Mouse (Mus musculus): ENCODE measurements around the gene Dgke. TPM values are rescaled to one million over a fixed set of nuclear protein-coding genes. Genes with fewer than 3 reads are reported as not detected.
"Not testable (repeated sequence)": the region's sequence is repeated elsewhere in the genome, so short reads cannot be mapped to it uniquely, and the experiment has no call there.

Dgke gene
- polyA plus RNA-seq, 1 experiment from 2014 or later: 0.69 TPM

GRCm38 (mm10) chr11:89092714-89093113 is 26.1 kb upstream of the Dgke start:
- 41% methylated on average over 9 of the region's 9 CpGs for WGBS (ENCODE audit: insufficient replicate concordance)
- Histone ChIP-seq H3K9me3 (replicated peaks) (no peaks in the 10 kb centered on the region), H3K4me3 (replicated peaks) (no peak overlapping the region), H3K36me3 (no peaks in the 10 kb centered on the region), H3K4me2 (no peak overlapping the region), H3K27me3 (no peaks in the 10 kb centered on the region), H3K27ac (no peak overlapping the region), H3K4me1 (replicated peaks) (no peaks in the 10 kb centered on the region), H3K9ac (no peak overlapping the region)
- DNase-seq: no peak
- ATAC-seq (ENCODE audit: low read depth): no peak

DNA sequence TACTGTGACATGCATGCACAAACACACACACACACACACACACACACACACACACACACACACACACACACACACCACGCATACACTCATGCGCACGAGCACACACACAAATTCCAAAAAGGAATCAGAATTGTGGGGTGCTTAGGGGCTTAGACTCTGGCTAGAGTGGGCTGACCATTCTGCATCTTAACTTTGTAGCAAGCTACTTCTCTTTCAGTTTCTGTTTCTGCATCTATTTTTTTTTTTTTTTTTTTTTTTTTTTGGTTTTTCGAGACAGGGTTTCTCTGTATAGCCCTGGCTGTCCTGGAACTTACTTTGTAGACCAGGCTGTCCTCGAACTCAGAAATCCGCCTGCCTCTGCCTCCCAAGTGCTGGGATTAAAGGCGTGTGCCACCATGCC is 23.7 kb upstream of the Dgke start:
- H3K36me3 ChIP-seq; H3K27me3 ChIP-seq; H3K9me3 ChIP-seq (replicated peaks); ATAC-seq (ENCODE audit: low read depth); H3K27ac ChIP-seq; H3K4me1 ChIP-seq (replicated peaks); H3K9ac ChIP-seq; H3K4me3 ChIP-seq (replicated peaks); DNase-seq; H3K4me2 ChIP-seq: not testable (repeated sequence)
- WGBS (ENCODE audit: insufficient replicate concordance): 72% methylated on average over 7 of the region's 7 CpGs

- Histone ChIP-seq H3K27me3 (no peaks in the 10 kb centered on the region), H3K9ac (no peak overlapping the region), H3K36me3 (no peaks in the 10 kb centered on the region), H3K27ac (no peak overlapping the region), H3K4me2 (no peak overlapping the region), H3K4me1 (replicated peaks) (no peaks in the 10 kb centered on the region), H3K9me3 (replicated peaks) (no peaks in the 10 kb centered on the region), H3K4me3 (replicated peaks) (no peak overlapping the region)
- no peak for DNase-seq
- no peak for ATAC-seq (ENCODE audit: low read depth)
- WGBS (ENCODE audit: insufficient replicate concordance): 71% methylated on average over 4 of the region's 4 CpGs
These were observed 22.1 kb upstream of the Dgke start for GRCm38 (mm10) chr11:89088754-89089153.

- Histone ChIP-seq H3K27me3 (no peaks in the 10 kb centered on the region), H3K27ac (no peak overlapping the region), H3K4me1 (replicated peaks) (no peaks in the 10 kb centered on the region), H3K9me3 (replicated peaks) (no peaks in the 10 kb centered on the region), H3K4me2 (no peak overlapping the region), H3K9ac (no peak overlapping the region), H3K4me3 (replicated peaks) (no peak overlapping the region), H3K36me3 (no peaks in the 10 kb centered on the region)
- 66% methylated on average over 10 of the region's 10 CpGs for WGBS (ENCODE audit: insufficient replicate concordance)
- DNase-seq: no peak
- no peak for ATAC-seq (ENCODE audit: low read depth)
These were observed 19.7 kb upstream of the Dgke start for GRCm38 (mm10) chr11:89086208-89086809.

GRCm38 (mm10) chr11:89084601-89085000 is 18.0 kb upstream of the Dgke start:
- Histone ChIP-seq H3K27me3 (no peaks in the 10 kb centered on the region), H3K9ac (no peak overlapping the region), H3K4me3 (replicated peaks) (no peak overlapping the region), H3K36me3 (no peaks in the 10 kb centered on the region), H3K9me3 (replicated peaks) (no peaks in the 10 kb centered on the region), H3K27ac (no peak overlapping the region), H3K4me2 (no peak overlapping the region), H3K4me1 (replicated peaks) (no peaks in the 10 kb centered on the region)
- DNase-seq: no peak
- WGBS (ENCODE audit: insufficient replicate concordance): 24% methylated on average over 7 of the region's 7 CpGs
- no peak for ATAC-seq (ENCODE audit: low read depth)

DNA sequence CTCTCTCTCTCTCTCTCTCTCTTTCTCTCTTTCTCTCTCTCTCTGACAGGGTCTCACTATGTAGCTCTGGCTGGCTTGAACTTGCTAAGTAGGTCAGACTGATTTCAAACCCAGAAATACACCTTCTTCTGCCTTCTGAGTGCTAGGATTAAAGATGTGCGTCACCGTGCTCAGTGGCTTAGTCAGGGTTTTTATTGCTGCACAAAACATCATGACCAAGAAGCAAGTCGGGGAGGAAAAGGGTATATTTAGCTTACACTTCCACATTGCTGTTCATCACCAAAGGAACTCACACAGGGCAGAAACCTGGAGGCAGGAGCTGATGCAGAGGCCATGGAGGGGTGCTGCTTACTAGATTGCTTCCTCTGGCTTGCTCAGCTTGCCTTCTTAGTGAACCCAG is 16.0 kb upstream of the Dgke start:
- H3K27me3 ChIP-seq; H3K9ac ChIP-seq; H3K27ac ChIP-seq; H3K36me3 ChIP-seq; DNase-seq; H3K4me2 ChIP-seq; ATAC-seq (ENCODE audit: low read depth); H3K4me3 ChIP-seq (replicated peaks); H3K9me3 ChIP-seq (replicated peaks); H3K4me1 ChIP-seq (replicated peaks): not testable (repeated sequence)
- WGBS (ENCODE audit: insufficient replicate concordance): 68% methylated on average over 3 of the region's 3 CpGs

- H3K4me1 ChIP-seq (replicated peaks); ATAC-seq (ENCODE audit: low read depth); H3K27me3 ChIP-seq; H3K27ac ChIP-seq; H3K4me2 ChIP-seq; H3K9ac ChIP-seq; H3K36me3 ChIP-seq; H3K4me3 ChIP-seq (replicated peaks); DNase-seq; H3K9me3 ChIP-seq (replicated peaks): not testable (repeated sequence)
- WGBS (ENCODE audit: insufficient replicate concordance): 53% methylated on average over 5 of the region's 5 CpGs
These were observed 15.3 kb upstream of the Dgke start for GRCm38 (mm10) chr11:89081906-89082305.

GRCm38 (mm10) chr11:89078996-89079680 is 12.5 kb upstream of the Dgke start:
- no peaks in the 10 kb centered on the region for H3K36me3 ChIP-seq

DNA sequence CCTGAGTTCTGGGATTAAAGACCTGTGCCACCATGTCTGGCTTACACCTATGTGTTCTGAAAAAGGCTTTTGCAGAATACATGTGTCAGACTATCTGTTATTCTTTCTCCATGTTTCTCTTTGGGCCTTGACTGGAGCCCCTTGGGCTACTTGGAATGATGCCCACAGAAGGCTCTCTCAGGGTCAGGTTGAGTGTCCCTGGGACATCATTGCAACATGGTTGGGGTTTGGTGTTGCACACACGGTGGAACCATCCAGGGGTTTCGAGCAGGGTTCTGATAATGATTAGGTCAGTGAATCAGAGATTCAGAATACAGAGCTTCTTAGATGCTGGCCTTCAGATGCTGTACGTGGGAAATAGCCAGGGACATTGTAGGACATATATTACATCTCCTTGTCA is 11.7 kb upstream of the Dgke start:
- Histone ChIP-seq H3K27ac (no peak overlapping the region), H3K4me1 (replicated peaks) (no peaks in the 10 kb centered on the region), H3K9me3 (replicated peaks) (no peaks in the 10 kb centered on the region), H3K4me2 (no peak overlapping the region), H3K36me3 (no peaks in the 10 kb centered on the region), H3K9ac (no peak overlapping the region), H3K4me3 (replicated peaks) (no peak overlapping the region), H3K27me3 (no peaks in the 10 kb centered on the region)
- no peak for ATAC-seq (ENCODE audit: low read depth)
- no peak for DNase-seq
- 64% methylated on average over 3 of the region's 3 CpGs for WGBS (ENCODE audit: insufficient replicate concordance)

More at GRCm38 (mm10) chr11:89078996-89079680, 12.5 kb upstream of the Dgke start:
- Histone ChIP-seq H3K9ac (no peak overlapping the region), H3K9me3 (replicated peaks) (no peaks in the 10 kb centered on the region), H3K4me3 (replicated peaks) (no peak overlapping the region), H3K4me2 (no peak overlapping the region), H3K27ac (no peak overlapping the region), H3K4me1 (replicated peaks) (no peaks in the 10 kb centered on the region), H3K27me3 (no peaks in the 10 kb centered on the region)
- no peak for DNase-seq
- WGBS (ENCODE audit: insufficient replicate concordance): 21% methylated on average over 16 of the region's 16 CpGs
- no peak for ATAC-seq (ENCODE audit: low read depth)

- H3K9me3 ChIP-seq (replicated peaks): no peaks in the 10 kb centered on the region
- WGBS (ENCODE audit: insufficient replicate concordance): 66% methylated on average over 8 of the region's 8 CpGs
- H3K4me1 ChIP-seq (replicated peaks): no peaks in the 10 kb centered on the region
- H3K9ac ChIP-seq: no peak overlapping the region
- DNase-seq (no peak), ATAC-seq (ENCODE audit: low read depth) (no peak)
- no peak overlapping the region for H3K4me2 ChIP-seq
- no peak overlapping the region for H3K27ac ChIP-seq
- no peaks in the 10 kb centered on the region for H3K36me3 ChIP-seq
- H3K4me3 ChIP-seq (replicated peaks): no peak overlapping the region
- no peaks in the 10 kb centered on the region for H3K27me3 ChIP-seq
These were observed 11.0 kb upstream of the Dgke start for GRCm38 (mm10) chr11:89077601-89078000.

DNA sequence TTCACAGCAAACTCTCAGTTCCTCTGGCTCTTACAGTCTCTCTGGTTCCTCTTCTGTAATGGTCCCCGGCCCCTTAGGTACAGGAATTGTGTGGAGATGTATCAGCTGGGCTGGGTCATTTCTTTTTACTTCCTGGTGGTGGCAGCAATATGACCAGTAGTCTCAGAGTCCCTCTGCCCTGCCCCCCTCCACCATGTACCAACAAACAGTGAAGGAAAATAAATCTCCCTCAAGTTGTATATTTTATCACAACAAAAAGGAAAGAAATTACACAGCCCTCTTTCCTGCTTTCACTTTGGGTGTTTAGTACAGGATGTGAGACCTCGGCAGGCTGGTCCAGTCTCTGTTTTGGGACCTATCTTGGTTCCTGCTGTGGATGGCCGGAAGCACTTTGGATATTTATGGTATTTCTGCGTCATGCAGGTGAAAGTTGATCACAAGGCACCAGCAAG is 9.7 kb upstream of the Dgke start:
- no peak overlapping the region for H3K27ac ChIP-seq
- H3K9ac ChIP-seq: no peak overlapping the region
- no peaks in the 10 kb centered on the region for H3K36me3 ChIP-seq
- DNase-seq (no peak), ATAC-seq (ENCODE audit: low read depth) (no peak)
- H3K9me3 ChIP-seq (replicated peaks): no peaks in the 10 kb centered on the region
- WGBS (ENCODE audit: insufficient replicate concordance): 47% methylated on average over 4 of the region's 4 CpGs
- H3K4me2 ChIP-seq: no peak overlapping the region
- no peak overlapping the region for H3K4me3 ChIP-seq (replicated peaks)
- H3K27me3 ChIP-seq: no peaks in the 10 kb centered on the region
- H3K4me1 ChIP-seq (replicated peaks): no peaks in the 10 kb centered on the region

DNA sequence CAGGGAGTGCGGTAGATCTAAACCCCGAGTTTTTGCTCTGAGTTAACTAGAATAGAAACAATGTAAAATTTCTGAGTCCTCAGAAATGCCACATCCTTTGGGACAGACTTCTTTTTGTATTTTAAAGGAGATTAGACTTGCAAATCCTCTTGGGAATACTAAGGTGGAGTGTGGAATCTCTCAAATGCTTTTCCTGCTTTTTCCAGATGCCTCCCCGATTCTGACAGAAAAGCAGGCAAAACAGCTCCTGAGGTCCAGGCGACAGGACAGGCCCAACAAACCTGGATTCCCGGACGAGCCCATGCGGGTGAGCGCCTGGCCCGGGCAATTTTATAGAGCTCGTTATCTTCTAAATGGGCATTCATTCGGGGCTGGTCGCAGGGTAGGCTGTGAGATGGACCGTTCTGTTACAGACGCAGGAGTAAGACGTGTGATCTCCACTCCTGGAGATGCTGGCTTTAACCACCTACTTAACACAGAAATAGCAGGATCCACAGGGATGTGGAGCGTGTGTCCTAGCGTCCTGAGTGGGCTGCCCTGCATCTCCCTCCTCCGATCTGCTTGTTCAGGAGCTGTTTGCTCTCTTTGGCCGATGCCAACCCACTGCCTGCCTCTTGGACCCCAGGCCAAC is 8.2 kb upstream of the Dgke start:
- WGBS (ENCODE audit: insufficient replicate concordance): 71% methylated on average over 19 of the region's 19 CpGs
- no peak for DNase-seq
- no peak overlapping the region for H3K4me3 ChIP-seq (replicated peaks)
- no peaks in the 10 kb centered on the region for H3K36me3 ChIP-seq
- H3K27ac ChIP-seq: no peak overlapping the region
- H3K27me3 ChIP-seq: no peaks in the 10 kb centered on the region
- no peaks in the 10 kb centered on the region for H3K9me3 ChIP-seq (replicated peaks)
- no peaks in the 10 kb centered on the region for H3K4me1 ChIP-seq (replicated peaks)
- no peak overlapping the region for H3K9ac ChIP-seq
- no peak overlapping the region for H3K4me2 ChIP-seq
- ATAC-seq (ENCODE audit: low read depth): no peak

Measured in liver, embryonic 13.5 days (tissue).